Mouse (Mus musculus): ENCODE measurements around the gene Rpl18a.

The Rpl18a gene

DNA sequence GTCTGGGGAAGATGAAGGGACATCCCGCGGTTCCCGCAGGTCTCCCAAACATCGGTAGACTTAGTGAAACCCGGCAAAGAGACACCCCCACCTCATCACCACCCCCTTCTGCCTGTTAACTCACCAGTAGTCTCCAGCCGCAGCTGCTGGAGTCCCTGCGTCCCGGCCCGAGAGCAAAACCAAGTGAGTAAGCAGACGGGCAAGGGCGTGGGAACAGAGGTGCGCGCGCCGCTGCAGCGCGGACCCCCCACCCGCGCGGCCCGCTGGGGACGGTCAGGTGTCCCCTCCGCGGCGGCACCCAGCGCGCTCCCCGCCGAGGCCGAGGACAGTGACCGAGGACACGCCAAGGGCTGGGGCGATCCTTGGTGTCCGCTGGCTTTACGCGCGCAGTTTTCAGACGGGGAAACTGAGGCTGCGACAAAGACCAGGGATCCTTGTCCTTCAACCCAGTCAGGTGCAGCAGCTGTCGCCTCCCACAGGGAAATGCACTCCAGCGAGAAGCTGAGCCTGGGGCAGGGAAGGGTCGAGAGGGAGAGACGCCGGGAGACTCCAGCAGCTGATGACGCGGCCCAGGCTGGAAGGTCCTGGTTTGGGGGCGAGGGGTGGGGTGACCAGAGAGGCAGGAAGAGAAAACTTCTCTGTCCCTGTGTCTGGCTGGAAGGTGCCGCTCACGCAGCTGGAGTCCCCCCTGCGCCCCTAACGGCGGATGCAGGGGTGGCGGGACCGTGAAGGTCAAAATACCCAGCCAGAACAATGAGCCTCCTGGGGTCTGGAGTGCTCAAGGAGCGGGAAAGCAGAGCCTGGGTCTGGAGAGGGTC, 34.2 kb downstream of the Rpl18a start, which contains the start of gene Kcnn1:
Kcnn1 (minus strand) TSS at position 435 of the 818 bp plus-strand sequence.
- intact Hi-C loops (cut with DNase I): no loop called here

GRCm38 (mm10) chr8:70857516-70857915, 39.7 kb downstream of the Rpl18a start:
- intact Hi-C loops (cut with DNase I): no loop called here

- intact Hi-C loops (cut with DNase I): no loop called here
Measured at GRCm38 (mm10) chr8:70856541-70857197, 40.5 kb downstream of the Rpl18a start.

DNA sequence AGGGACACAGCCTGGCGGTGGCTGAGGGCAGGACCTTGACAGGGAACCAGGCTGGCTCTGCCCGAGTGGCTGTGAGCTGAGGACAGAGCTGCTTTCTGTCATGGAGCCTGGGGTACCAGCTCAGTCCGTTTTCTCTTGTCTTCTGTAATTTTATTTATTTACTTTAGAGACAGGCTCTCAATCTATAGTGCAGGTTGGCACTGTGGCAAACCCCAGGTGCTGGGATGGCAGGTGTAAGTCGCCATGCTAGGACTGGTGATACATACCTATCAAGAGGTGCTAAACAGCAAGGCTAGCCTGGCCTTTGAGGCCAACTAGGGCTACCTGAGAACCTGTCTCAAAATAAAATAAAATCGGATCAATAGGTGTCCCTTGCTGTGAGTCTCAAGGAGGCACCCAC, 41.2 kb downstream of the Rpl18a start:
- intact Hi-C loops (cut with DNase I): no loop called here

DNA sequence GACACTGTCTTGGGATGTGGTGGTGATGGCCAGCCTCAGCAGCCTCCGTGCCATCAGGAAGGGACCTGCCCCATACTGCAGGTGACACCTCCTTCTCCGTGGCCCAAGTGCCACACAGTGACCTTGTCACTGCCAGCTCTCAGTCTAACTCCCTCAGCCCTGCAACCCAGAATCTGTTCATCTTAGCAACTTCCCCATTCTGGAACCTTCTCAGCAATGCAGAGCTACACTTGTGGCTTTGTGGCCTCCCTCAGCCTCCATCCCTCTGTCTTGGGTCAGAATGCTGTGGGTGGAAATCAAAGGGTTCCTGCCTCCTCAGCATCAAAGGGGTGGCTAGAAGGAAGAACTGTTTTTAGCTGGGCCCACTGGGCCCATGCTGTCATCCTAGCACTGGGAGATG, 43.3 kb downstream of the Rpl18a start:
- intact Hi-C loops (cut with DNase I): no loop called here

- intact Hi-C loops (cut with DNase I): no loop called here
Measured at GRCm38 (mm10) chr8:70852595-70853231, 44.5 kb downstream of the Rpl18a start.

GRCm38 (mm10) chr8:70851837-70852236, 45.4 kb downstream of the Rpl18a start:
- intact Hi-C loops (cut with DNase I): no loop called here

DNA sequence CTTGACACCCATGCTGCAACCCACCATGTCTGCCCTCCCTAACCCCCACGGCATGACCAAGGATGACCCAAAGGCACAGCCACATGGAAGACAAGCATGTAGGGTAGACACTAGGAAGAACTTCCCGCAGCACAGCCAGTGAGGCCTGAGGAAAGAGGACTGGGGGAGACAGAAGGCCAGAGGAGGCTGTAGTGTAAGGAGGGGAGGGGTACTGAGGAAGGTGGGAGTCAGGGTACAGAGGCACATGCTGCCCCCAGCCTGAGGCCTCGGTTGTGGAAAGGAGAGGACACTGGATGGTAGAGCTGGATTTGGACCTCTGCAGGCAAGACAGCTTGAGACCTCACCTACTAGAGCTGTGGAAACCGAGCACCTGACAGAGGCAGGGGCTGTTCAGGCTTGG, 46.3 kb downstream of the Rpl18a start:
- intact Hi-C loops (cut with DNase I): no loop called here

- intact Hi-C loops (cut with DNase I): no loop called here
Measured at GRCm38 (mm10) chr8:70850132-70850845, 46.9 kb downstream of the Rpl18a start.

DNA sequence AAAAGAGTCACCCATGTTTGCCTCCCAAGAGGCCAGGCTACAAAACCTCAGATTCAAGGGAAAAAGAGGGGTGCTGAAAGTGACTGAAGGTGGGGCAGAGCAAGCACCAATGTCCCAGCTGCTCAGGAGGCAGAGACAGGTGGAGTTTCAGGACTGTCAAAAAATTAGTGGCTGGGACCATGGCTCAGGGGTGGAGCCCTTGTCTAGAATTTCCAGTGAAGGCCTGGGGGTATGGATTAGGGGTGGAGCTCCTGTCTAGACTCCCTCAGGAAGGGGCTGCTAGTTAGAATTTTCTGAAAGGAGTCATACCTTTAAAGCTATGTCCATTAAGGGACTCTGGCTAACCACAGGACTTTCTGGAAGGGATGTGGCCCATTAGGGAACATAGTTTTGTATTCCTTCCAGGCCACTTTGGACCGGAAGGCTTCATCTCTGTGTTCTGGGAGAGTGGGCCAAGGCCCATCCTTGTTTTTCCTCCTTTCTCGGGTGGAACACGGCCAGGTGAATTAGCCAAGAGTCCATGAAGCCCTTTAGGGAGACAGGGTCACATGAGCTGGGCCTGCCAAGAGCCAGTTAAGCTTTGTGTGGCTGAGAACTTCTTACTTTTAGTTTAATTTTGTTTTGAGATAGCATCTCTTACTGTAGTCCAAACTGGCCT, 47.8 kb downstream of the Rpl18a start:
- intact Hi-C loops (cut with DNase I): no loop called here

DNA sequence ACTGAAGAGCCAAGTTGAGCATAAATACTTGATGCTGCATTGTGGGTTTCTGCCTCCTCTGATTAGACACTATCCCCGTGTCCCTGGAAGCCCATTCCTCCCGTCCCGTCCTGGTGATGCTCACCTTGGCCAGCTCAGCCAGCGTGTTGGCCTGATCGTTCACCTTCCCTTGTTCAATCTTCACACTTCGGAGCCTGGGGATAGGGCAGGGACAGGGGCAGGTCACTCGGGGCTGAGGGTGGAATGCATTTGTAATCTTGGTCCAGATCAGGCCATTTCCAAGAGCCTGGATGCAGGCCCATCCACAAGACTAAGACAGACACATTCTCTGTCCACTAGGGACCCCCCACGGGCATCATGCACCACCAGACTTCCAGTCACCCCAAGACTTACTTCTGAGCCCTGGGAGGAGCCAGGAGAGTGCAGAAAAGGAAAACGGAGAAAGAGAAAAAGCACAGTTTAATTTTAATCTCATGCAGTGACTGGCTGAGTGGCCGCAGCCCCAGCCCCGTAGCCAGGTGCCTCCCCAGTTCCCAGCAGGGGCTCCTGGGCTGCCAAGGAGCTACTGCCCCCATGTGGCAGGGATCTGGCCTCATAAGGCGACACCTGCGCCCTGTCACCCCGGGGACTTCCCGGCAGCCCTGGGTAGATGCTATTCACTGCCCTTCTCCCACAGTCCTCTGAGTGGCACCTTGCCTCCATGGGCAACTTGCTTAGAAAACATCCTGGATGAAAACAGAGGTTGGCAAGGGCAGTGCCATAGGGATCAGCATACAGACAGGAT, 50.6 kb downstream of the Rpl18a start:
- intact Hi-C loops (cut with DNase I): no loop called here

GRCm38 (mm10) chr8:70845108-70845507, 52.1 kb downstream of the Rpl18a start:
- intact Hi-C loops (cut with DNase I): no loop called here

Small RNA genes lying within 50 kb of the gene (microRNA-seq; reads per million reads assigned to microRNA genes)
- 0.46 to 1.4 reads per million in 2 experiments for gene Mir1969
- 0.34 to 0.49 reads per million in 2 experiments for gene Mir7067
